Mouse (Mus musculus): ENCODE data around the gene Emc7. TPM values are rescaled to one million over a fixed set of nuclear protein-coding genes. Genes with fewer than 3 reads are reported as not detected.

Gene Emc7
- total and polyA plus RNA-seq, 3 experiments = 17.7 to 25.7 TPM; not detected in 1

GRCm38 (mm10) chr2:112490483-112491196, 35.8 kb downstream of the Emc7 start:
- no peak for DNase-seq (ENCODE audit: low read depth, low spot score)
- H3K4me3 ChIP-seq (ENCODE audit: control insufficient read depth in 1 of 2, insufficient read depth in 1 of 2, low read depth in 2 of 2, low read length in 2 of 2) = no peak overlapping the region
- H3K36me3 ChIP-seq (ENCODE audit: control insufficient read depth in 1 of 2, insufficient read depth in 2 of 2, low read length in 2 of 2) = peaks cover 0 to 8% of the 10 kb centered on the region in 2 experiments; a peak in 2 of 4 replicates
- H3K79me2 ChIP-seq (ENCODE audit: control insufficient read depth, insufficient read depth, low read length, poor library complexity) = peaks cover 11% of the 10 kb centered on the region; the same call in 1 of the 2 replicates
- H3K9me3 ChIP-seq (replicated peaks; ENCODE audit: insufficient read depth, low read length) = no peaks in the 10 kb centered on the region
- H3K9ac ChIP-seq (ENCODE audit: control insufficient read depth, low read depth, low read length, poor library complexity, severe bottlenecking) = no peak overlapping the region
- no peak overlapping the region for H3K27ac ChIP-seq (ENCODE audit: control insufficient read depth, low read depth, low read length)
- peaks cover 1 to 4% of the 10 kb centered on the region in 2 experiments; a peak in 3 of 4 replicates for H3K27me3 ChIP-seq (ENCODE audit: control insufficient read depth in 1 of 2, insufficient read depth in 2 of 2, low read length in 2 of 2)
- no peak for TF ChIP-seq USF2 (IDR thresholded peaks at IDR 0.05; ENCODE audit: borderline replicate concordance in 1 of 2, insufficient read depth in 1 of 2, low read depth in 1 of 2, low read length in 2 of 2)
- TF ChIP-seq MAZ (IDR thresholded peaks at IDR 0.05; ENCODE audit: low read depth, low read length) = no peak
- no peak for TF ChIP-seq SMC3 (IDR thresholded peaks at IDR 0.05; ENCODE audit: low read depth, low read length)
- TF ChIP-seq ZKSCAN1 (IDR thresholded peaks at IDR 0.05; ENCODE audit: low read depth, low read length) = no peak
- TF ChIP-seq NRF1 (IDR thresholded peaks at IDR 0.05; ENCODE audit: insufficient read depth, low read depth, low read length, poor library complexity, severe bottlenecking) = no peak
- TF ChIP-seq CHD1 (IDR thresholded peaks at IDR 0.05; ENCODE audit: low read depth, low read length) = no peak
- no peak for TF ChIP-seq E2F4 (IDR thresholded peaks at IDR 0.05; ENCODE audit: borderline replicate concordance, low read depth, low read length)
- no peak for TF ChIP-seq CHD2 (IDR thresholded peaks at IDR 0.05; ENCODE audit: low read length)
- no peak for TF ChIP-seq JUND (IDR thresholded peaks at IDR 0.05; ENCODE audit: low read depth, low read length)
- TF ChIP-seq POLR2A (IDR thresholded peaks at IDR 0.05; ENCODE audit: control insufficient read depth in 1 of 2, insufficient read depth in 1 of 2, low read depth in 1 of 2, low read length in 2 of 2, poor library complexity in 1 of 2) = no peak
- TF ChIP-seq USF1 (IDR thresholded peaks at IDR 0.05; ENCODE audit: low read depth, low read length) = no peak
- no peak for TF ChIP-seq POLR2AphosphoS5 (IDR thresholded peaks at IDR 0.05; ENCODE audit: borderline replicate concordance, low read depth, low read length)
- no peak for TF ChIP-seq ELF1 (IDR thresholded peaks at IDR 0.05; ENCODE audit: low read depth, low read length)
- TF ChIP-seq MYC (IDR thresholded peaks at IDR 0.05; ENCODE audit: low read depth, low read length) = no peak
- peaks cover 6 to 11% of the 10 kb centered on the region in 2 experiments for H3K4me1 ChIP-seq (ENCODE audit: control insufficient read depth in 1 of 2, insufficient read depth in 2 of 2, low read length in 2 of 2)

GRCm38 (mm10) chr2:112491629-112492028, 36.8 kb downstream of the Emc7 start:
- H3K4me3 ChIP-seq (ENCODE audit: control insufficient read depth in 1 of 2, insufficient read depth in 1 of 2, low read depth in 2 of 2, low read length in 2 of 2) = peak overlapping the region in 1 of 2 experiments; percentile 95; a peak in 2 of 4 replicates
- peaks cover 0 to 11% of the 10 kb centered on the region in 2 experiments; a peak in 2 of 4 replicates for H3K36me3 ChIP-seq (ENCODE audit: control insufficient read depth in 1 of 2, insufficient read depth in 2 of 2, low read length in 2 of 2)
- no peaks in the 10 kb centered on the region for H3K9me3 ChIP-seq (replicated peaks; ENCODE audit: insufficient read depth, low read length)
- H3K4me1 ChIP-seq (ENCODE audit: control insufficient read depth in 1 of 2, insufficient read depth in 2 of 2, low read length in 2 of 2) = peaks cover 6 to 11% of the 10 kb centered on the region in 2 experiments
- H3K9ac ChIP-seq (ENCODE audit: control insufficient read depth, low read depth, low read length, poor library complexity, severe bottlenecking) = peak overlapping the region; percentile 97
- TF ChIP-seq MXI1 (IDR thresholded peaks at IDR 0.05; ENCODE audit: low read depth, low read length) = no peak
- no peak for TF ChIP-seq POLR2AphosphoS5 (IDR thresholded peaks at IDR 0.05; ENCODE audit: borderline replicate concordance, low read depth, low read length)
- no peak; the same call in 1 of the 2 replicates for TF ChIP-seq TAL1 (IDR thresholded peaks at IDR 0.05; ENCODE audit: low read length)
- TF ChIP-seq TCF12 (IDR thresholded peaks at IDR 0.05; ENCODE audit: low read depth, low read length) = no peak
- no peak for TF ChIP-seq KAT2A (conservative IDR thresholded peaks at IDR 0.05; ENCODE audit: low read depth, low read length)
- peak; percentile 39; the same call in 1 of the 2 replicates for TF ChIP-seq MAZ (IDR thresholded peaks at IDR 0.05; ENCODE audit: low read depth, low read length)
- 0 out of 2 replicates have a peak, but pooled peaks have one; percentile 10 for TF ChIP-seq ETS1 (IDR thresholded peaks at IDR 0.05; ENCODE audit: low read depth, low read length)
- peaks cover 11% of the 10 kb centered on the region; the same call in 1 of the 2 replicates for H3K79me2 ChIP-seq (ENCODE audit: control insufficient read depth, insufficient read depth, low read length, poor library complexity)
- no peaks in the 10 kb centered on the region; a peak in 3 of 4 replicates for H3K27me3 ChIP-seq (ENCODE audit: control insufficient read depth in 1 of 2, insufficient read depth in 2 of 2, low read length in 2 of 2)
- no peak overlapping the region for H3K27ac ChIP-seq (ENCODE audit: control insufficient read depth, low read depth, low read length)
- peak; percentile 51 for DNase-seq (ENCODE audit: low read depth, low spot score)
